8 mouse cellular contexts compared by ENCODE assay signal in the genomic region with DNA sequence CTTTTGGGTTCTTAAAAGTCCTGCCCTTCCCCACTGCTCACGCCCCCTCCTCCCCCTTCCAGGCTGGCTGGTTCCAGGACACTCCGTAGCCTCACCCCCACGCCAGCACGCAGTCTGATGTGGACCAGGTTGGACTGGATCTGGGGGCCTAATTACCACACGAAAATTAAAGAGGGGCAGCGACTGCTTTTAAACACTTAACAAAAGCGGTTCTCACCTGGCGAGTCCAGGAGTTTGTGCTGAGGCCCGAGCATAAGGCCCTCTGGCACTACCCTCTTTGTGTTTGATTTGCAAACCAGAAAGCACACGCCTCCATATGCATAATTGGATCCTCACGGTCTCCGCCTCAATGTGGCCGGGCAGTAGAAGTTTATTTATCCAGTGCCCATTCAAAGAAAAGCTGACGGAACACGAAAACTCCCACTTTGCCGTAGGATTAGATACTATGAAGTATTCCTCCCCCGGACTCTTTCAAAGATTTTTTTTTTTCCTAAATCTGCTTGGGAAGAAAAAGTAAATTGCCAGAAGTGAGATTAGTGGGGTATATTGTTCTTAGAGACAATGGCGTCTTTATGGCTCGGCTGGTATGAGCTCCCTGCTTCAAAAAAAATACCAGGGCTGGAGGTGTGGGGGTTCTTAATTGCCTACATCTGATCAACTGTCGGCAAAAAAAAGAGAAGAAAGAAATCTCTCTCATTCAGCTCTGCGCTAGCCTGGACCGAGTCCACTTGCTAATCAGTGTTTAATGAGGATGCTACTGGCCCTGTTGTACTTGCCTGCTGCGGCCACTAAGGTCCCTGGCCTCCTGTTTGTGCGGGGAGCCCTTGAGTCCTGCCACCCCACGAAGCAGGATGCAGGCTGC.
DNase-seq lines count a peak whose midpoint lies in the region; ATAC-seq lines count a peak whose summit lies in the region.

No protein-coding gene starts in this region.

- peak overlapping the region; percentile 24 for H3K4me3 ChIP-seq in lung, embryonic 16.5 days (ENCODE audit: low read length)
- peak overlapping the region; percentile 14; the same call in 1 of the 2 replicates for H3K4me3 ChIP-seq in forebrain, embryonic 12.5 days (replicated peaks)
- peak overlapping the region; percentile 18 for H3K4me3 ChIP-seq in neural tube, embryonic 13.5 days

- H3K4me2 ChIP-seq in lung, embryonic 16.5 days (ENCODE audit: low read depth, low read length): peak overlapping the region; percentile 47
- H3K4me2 ChIP-seq in forebrain, embryonic 12.5 days: peak overlapping the region; percentile 48
- H3K4me2 ChIP-seq in neural tube, embryonic 13.5 days: peak overlapping the region; percentile 52

- DNase-seq in lung, adult 18-20 months: no peak
- peak; percentile 32 to 47 for DNase-seq in kidney, postnatal 25 days
- no peak for DNase-seq in cerebellum, adult 8-10 months
- no peak for DNase-seq in gastrocnemius, postnatal 10 days

- peak overlapping the region; percentile 25; the same call in 1 of the 2 replicates for H3K9ac ChIP-seq in lung, embryonic 16.5 days (ENCODE audit: low read length)
- H3K9ac ChIP-seq in forebrain, embryonic 12.5 days: 0 out of 2 replicates have a peak overlapping the region, but pooled peaks have one; percentile 31
- H3K9ac ChIP-seq in neural tube, embryonic 13.5 days: peak overlapping the region; percentile 56

- peak; percentile 60; the same call in 1 of the 2 replicates for ATAC-seq in lung, embryonic 16.5 days (ENCODE audit: low read depth)
- peak; percentile 89 for ATAC-seq in forebrain, embryonic 12.5 days (ENCODE audit: low FRiP score)
- ATAC-seq in neural tube, embryonic 13.5 days (ENCODE audit: low read depth): peak; percentile 64
- ATAC-seq in granulocyte monocyte progenitor cell, adult 5-6 weeks (replicated peaks; ENCODE audit: poor library complexity, severe bottlenecking): no peak

- no peaks in the 10 kb centered on the region for H3K36me3 ChIP-seq in lung, embryonic 16.5 days (ENCODE audit: control insufficient read depth, insufficient read depth, low read length)
- no peaks in the 10 kb centered on the region for H3K36me3 ChIP-seq in forebrain, embryonic 12.5 days (replicated peaks)
- H3K36me3 ChIP-seq in neural tube, embryonic 13.5 days: no peaks in the 10 kb centered on the region

- WGBS in lung, embryonic 16.5 days: 8% methylated on average over 25 of the region's 25 CpGs
- under 1% methylated on average over 25 of the region's 25 CpGs for WGBS in forebrain, embryonic 12.5 days
- 2% methylated on average over 25 of the region's 25 CpGs for WGBS in neural tube, embryonic 13.5 days

- H3K4me1 ChIP-seq in lung, embryonic 16.5 days (replicated peaks; ENCODE audit: control insufficient read depth, insufficient read depth, low read length): peaks cover 10% of the 10 kb centered on the region
- peaks cover 36% of the 10 kb centered on the region for H3K4me1 ChIP-seq in forebrain, embryonic 12.5 days
- peaks cover 24% of the 10 kb centered on the region for H3K4me1 ChIP-seq in neural tube, embryonic 13.5 days (replicated peaks)

- H3K27ac ChIP-seq in lung, embryonic 16.5 days (ENCODE audit: low read length): no peak overlapping the region
- H3K27ac ChIP-seq in forebrain, embryonic 12.5 days: peak overlapping the region; percentile 90
- no peak overlapping the region for H3K27ac ChIP-seq in neural tube, embryonic 13.5 days (replicated peaks)

- H3K27me3 ChIP-seq in lung, embryonic 16.5 days (ENCODE audit: control insufficient read depth, insufficient read depth, low read depth, low read length): no peaks in the 10 kb centered on the region; the same call in 1 of the 2 replicates
- peaks cover 44% of the 10 kb centered on the region for H3K27me3 ChIP-seq in forebrain, embryonic 12.5 days
- peaks cover 30% of the 10 kb centered on the region for H3K27me3 ChIP-seq in neural tube, embryonic 13.5 days

- H3K9me3 ChIP-seq in lung, embryonic 16.5 days (ENCODE audit: control insufficient read depth, low read length): no peaks in the 10 kb centered on the region
- H3K9me3 ChIP-seq in forebrain, embryonic 12.5 days: no peaks in the 10 kb centered on the region
- H3K9me3 ChIP-seq in neural tube, embryonic 13.5 days: no peaks in the 10 kb centered on the region

Comparison
In these comparisons a context has a peak if more than half of its experiments do, and no peak if none do; other contexts are left out.
1. DNase-seq: peak in kidney, postnatal 25 days (2 of 2); none in lung, adult 18-20 months (0 of 2), cerebellum, adult 8-10 months (single experiment) and gastrocnemius, postnatal 10 days (single experiment).
2. Peak in every context shown above with its lines, with median percentiles within 50 percentile points of each other: H3K4me2 ChIP-seq, H3K4me3 ChIP-seq and H3K9ac ChIP-seq.